In genomic region chr7:80317439-80318115, GRCm38 (mm10) we compare ENCODE assay signal across 1 mouse cellular context.
TF ChIP-seq lines count a peak whose summit lies in the region.

No protein-coding gene starts in this region.

TF ChIP-seq in CH12.LX, 34 proteins besides CTCF, POLR2A, EP300 and RAD21:
- TF ChIP-seq ZMIZ1 (IDR thresholded peaks at IDR 0.05; ENCODE audit: low read depth, low read length), result peak; percentile 33; the same call in 1 of the 2 replicates
- TF ChIP-seq NELFE (IDR thresholded peaks at IDR 0.05; ENCODE audit: low read depth, low read length), result no peak
- no peak for TF ChIP-seq MAZ (IDR thresholded peaks at IDR 0.05; ENCODE audit: low read depth, low read length)
